Mouse (Mus musculus): ENCODE data around the gene Capn5. TPM values are rescaled to one million over a fixed set of nuclear protein-coding genes. Genes with fewer than 3 reads are reported as not detected.

Gene Capn5
- total and polyA plus RNA-seq, 3 experiments: 0.26 to 0.55 (median 0.27) TPM

DNA sequence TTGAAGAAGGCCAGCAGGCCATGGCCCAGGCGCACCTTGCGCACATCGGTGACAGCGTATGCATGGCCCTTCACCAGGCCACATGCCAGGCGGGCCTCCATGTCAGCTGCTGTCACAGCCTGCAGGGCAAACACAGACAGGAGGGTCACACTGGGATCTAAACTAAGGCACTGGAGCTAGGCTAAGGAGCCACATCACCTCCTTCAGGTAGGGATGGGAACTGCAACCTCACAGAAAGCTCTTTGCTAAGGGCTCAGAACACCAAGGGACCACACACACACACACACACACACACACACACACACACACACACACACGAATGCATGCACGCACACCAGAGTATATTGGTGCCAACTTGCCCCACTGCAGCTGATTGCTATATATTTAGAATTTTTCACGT lies 46.3 kb downstream of the Capn5 start:
- dilution Hi-C loops (cut with MboI; ENCODE audit: extremely low pct_ligation_motif_present, extremely low pct_unique_long_range_greater_than_20kb, low sequenced_read_pairs): no loop called here
- Histone ChIP-seq H3K27me3 (replicated peaks) (peaks cover 36% of the 10 kb centered on the region), H3K27ac (ENCODE audit: insufficient read depth, low read depth) (no peak overlapping the region), H3K9me3 (replicated peaks; ENCODE audit: low read length) (no peaks in the 10 kb centered on the region), H3K79me2 (replicated peaks; ENCODE audit: control insufficient read depth, extremely low read depth, insufficient read depth, poor library complexity, severe bottlenecking) (no peaks in the 10 kb centered on the region), H3K4me1 (ENCODE audit: control insufficient read depth in 1 of 2, insufficient read depth in 2 of 2) (no peaks in the 10 kb centered on the region), H3K4me2 (ENCODE audit: insufficient read depth, low read depth, poor library complexity, severe bottlenecking) (no peak overlapping the region), H3K36me3 (replicated peaks in 1 of 2; ENCODE audit: control insufficient read depth in 1 of 2, insufficient read depth in 1 of 2, low read length in 1 of 2) (no peaks in the 10 kb centered on the region), H3K4me3 (replicated peaks in 1 of 3; ENCODE audit: low read depth in 2 of 3, low read length in 2 of 3, poor library complexity in 1 of 3) (no peak overlapping the region), H3K9ac (ENCODE audit: insufficient read depth, low read depth) (no peak overlapping the region)
- peak; percentile 17 for DNase-seq (ENCODE audit: extremely low read depth)
- TF ChIP-seq CTCF (conservative IDR thresholded peaks at IDR 0.05 in 1 of 2, IDR thresholded peaks at IDR 0.05 in 1 of 2; ENCODE audit: low read depth in 2 of 2, low read length in 2 of 2): peak; percentile 17 to 42; a peak in 1 of 4 replicates
- TF ChIP-seq ETS1 (conservative IDR thresholded peaks at IDR 0.05; ENCODE audit: low read depth, low read length): no peak
- peak; percentile 7 for TF ChIP-seq RAD21 (IDR thresholded peaks at IDR 0.05; ENCODE audit: low read depth, low read length)
- no peak for TF ChIP-seq POLR2A (IDR thresholded peaks at IDR 0.05; ENCODE audit: low read depth, low read length)
- no peak for TF ChIP-seq TBP (conservative IDR thresholded peaks at IDR 0.05; ENCODE audit: low read depth, low read length)
- no peak for TF ChIP-seq CHD1 (IDR thresholded peaks at IDR 0.05; ENCODE audit: low read depth, low read length)
- no peak for TF ChIP-seq JUND (conservative IDR thresholded peaks at IDR 0.05; ENCODE audit: low read depth, low read length)
- no peak for TF ChIP-seq EP300 (IDR thresholded peaks at IDR 0.05; ENCODE audit: low read length)
- TF ChIP-seq HCFC1 (IDR thresholded peaks at IDR 0.05; ENCODE audit: low read depth, low read length): no peak
- TF ChIP-seq MAZ (IDR thresholded peaks at IDR 0.05; ENCODE audit: low read depth, low read length): no peak
- no peak for TF ChIP-seq ZMIZ1 (IDR thresholded peaks at IDR 0.05; ENCODE audit: low read depth, low read length)
- TF ChIP-seq MAFK (IDR thresholded peaks at IDR 0.05; ENCODE audit: insufficient replicate concordance, low read length): no peak
- TF ChIP-seq NELFE (IDR thresholded peaks at IDR 0.05; ENCODE audit: low read depth, low read length): no peak
- no peak for TF ChIP-seq ZKSCAN1 (IDR thresholded peaks at IDR 0.05; ENCODE audit: borderline replicate concordance, low read depth, low read length)
- in situ Hi-C loops (cut with MboI; ENCODE audit: low pct_ligation_motif_present, low pct_unique_long_range_greater_than_20kb, low sequenced_read_pairs): no loop called here

DNA sequence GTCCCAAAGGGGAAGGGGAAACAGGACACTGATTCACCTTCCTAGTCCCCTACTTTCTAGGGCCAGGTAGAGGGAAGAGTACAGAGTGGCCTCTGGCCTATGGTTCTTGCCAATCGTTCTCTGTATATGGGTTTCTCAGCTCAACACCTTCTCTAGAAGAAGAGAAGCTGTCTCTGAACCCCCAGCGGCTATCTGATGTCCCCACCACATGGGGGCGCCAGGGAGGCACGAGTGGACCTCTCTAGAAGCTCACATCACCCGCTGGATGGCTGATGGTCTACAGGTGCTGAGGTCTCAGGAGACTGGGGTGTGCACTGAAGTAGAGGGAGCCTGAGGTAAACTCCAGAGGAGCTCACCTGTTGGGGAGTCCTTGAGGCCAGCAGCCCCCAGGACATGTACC lies 52.6 kb downstream of the Capn5 start:
- no peak overlapping the region for H3K9ac ChIP-seq (ENCODE audit: insufficient read depth, low read depth)
- in situ Hi-C loops (cut with MboI; ENCODE audit: low pct_ligation_motif_present, low pct_unique_long_range_greater_than_20kb, low sequenced_read_pairs): no loop called here

More for the DNA sequence above, 52.6 kb downstream of the Capn5 start:
- H3K4me2 ChIP-seq (ENCODE audit: insufficient read depth, low read depth, poor library complexity, severe bottlenecking): no peak overlapping the region
- dilution Hi-C loops (cut with MboI; ENCODE audit: extremely low pct_ligation_motif_present, extremely low pct_unique_long_range_greater_than_20kb, low sequenced_read_pairs): no loop called here
- peaks cover 23% of the 10 kb centered on the region for H3K27me3 ChIP-seq (replicated peaks)
- DNase-seq (ENCODE audit: extremely low read depth): peak; percentile 56
- H3K36me3 ChIP-seq (replicated peaks in 1 of 2; ENCODE audit: control insufficient read depth in 1 of 2, insufficient read depth in 1 of 2, low read length in 1 of 2): no peaks in the 10 kb centered on the region
- no peaks in the 10 kb centered on the region for H3K79me2 ChIP-seq (replicated peaks; ENCODE audit: control insufficient read depth, extremely low read depth, insufficient read depth, poor library complexity, severe bottlenecking)
- no peak overlapping the region for H3K4me3 ChIP-seq (replicated peaks in 1 of 3; ENCODE audit: low read depth in 2 of 3, low read length in 2 of 3, poor library complexity in 1 of 3)
- TF ChIP-seq E2F4 (IDR thresholded peaks at IDR 0.05; ENCODE audit: insufficient replicate concordance, low read depth, low read length) (no peak), NELFE (IDR thresholded peaks at IDR 0.05; ENCODE audit: low read depth, low read length) (no peak), SMC3 (IDR thresholded peaks at IDR 0.05; ENCODE audit: low read depth, low read length) (peak; percentile 73), RAD21 (IDR thresholded peaks at IDR 0.05; ENCODE audit: low read depth, low read length) (peak; percentile 58), CTCF (conservative IDR thresholded peaks at IDR 0.05 in 1 of 2, IDR thresholded peaks at IDR 0.05 in 1 of 2; ENCODE audit: low read depth in 2 of 2, low read length in 2 of 2) (peak; percentile 51 to 79; a peak in 3 of 4 replicates), KAT2A (IDR thresholded peaks at IDR 0.05; ENCODE audit: insufficient replicate concordance, low read length) (no peak)
- H3K4me1 ChIP-seq (ENCODE audit: control insufficient read depth in 1 of 2, insufficient read depth in 2 of 2): peaks cover under 1 to 5% of the 10 kb centered on the region in 2 experiments; a peak in 2 of 4 replicates
- H3K27ac ChIP-seq (ENCODE audit: insufficient read depth, low read depth): no peak overlapping the region
- no peaks in the 10 kb centered on the region for H3K9me3 ChIP-seq (replicated peaks; ENCODE audit: low read length)

Measured in CH12.LX (cell line).